Mouse (Mus musculus): Measurements from ENCODE around the gene Haus3.

- TF ChIP-seq POLR2A (IDR thresholded peaks at IDR 0.05; ENCODE audit: extremely low read depth, insufficient read depth, low read length) (0 out of 2 replicates have a peak, but pooled peaks have one; percentile 7), CTCF (IDR thresholded peaks at IDR 0.05; ENCODE audit: low read depth, low read length) (no peak)
Observed at GRCm38 (mm10) chr5:34186961-34187391, 17.6 kb upstream of the Haus3 start.
